Mouse (Mus musculus): ENCODE measurements around the gene Dgki. TPM values are rescaled to one million over a fixed set of nuclear protein-coding genes. Genes with fewer than 3 reads are reported as not detected.

Gene Dgki
- polyA plus RNA-seq, 1 experiment from 2014 or later, result 9.6 TPM

DNA sequence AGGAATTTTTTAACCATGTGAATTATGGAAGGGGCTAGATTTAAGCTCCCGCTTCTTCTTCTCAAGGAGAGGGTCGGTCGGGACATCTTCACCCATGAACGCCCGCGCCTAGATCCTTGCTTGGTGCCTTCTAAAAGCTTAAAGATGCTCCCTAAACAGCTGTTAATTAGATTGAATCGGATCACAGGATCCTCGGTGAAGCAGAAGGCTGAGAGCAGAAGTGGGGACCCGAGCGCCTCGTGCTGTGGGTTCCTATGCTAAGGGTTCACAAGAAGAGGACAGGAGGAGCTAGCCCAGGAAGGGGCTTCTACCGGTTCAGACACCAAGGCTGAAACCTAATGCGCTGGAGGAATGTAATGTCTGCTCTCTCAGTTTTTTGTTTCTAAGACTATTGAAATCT lies 508 bp upstream of the Dgki start:
- DNase-seq (ENCODE audit: low spot score) (peak; percentile 33), ATAC-seq (ENCODE audit: low FRiP score) (no peak)
- Histone ChIP-seq H3K9me3 (ENCODE audit: control insufficient read depth, low read length) (no peaks in the 10 kb centered on the region), H3K36me3 (replicated peaks; ENCODE audit: control insufficient read depth, insufficient read depth) (no peaks in the 10 kb centered on the region), H3K9ac (peak overlapping the region; percentile 87), H3K4me1 (replicated peaks; ENCODE audit: control insufficient read depth, insufficient read depth, low read length) (peaks cover 39% of the 10 kb centered on the region), H3K27me3 (ENCODE audit: control insufficient read depth, insufficient read depth, low read length) (no peaks in the 10 kb centered on the region; the same call in 1 of the 2 replicates), H3K4me3 (replicated peaks; ENCODE audit: low read length) (peak overlapping the region; percentile 90), H3K27ac (peak overlapping the region; percentile 83), H3K4me2 (replicated peaks) (peak overlapping the region; percentile 92)
- 10% methylated on average over 13 of the region's 13 CpGs for WGBS

DNA sequence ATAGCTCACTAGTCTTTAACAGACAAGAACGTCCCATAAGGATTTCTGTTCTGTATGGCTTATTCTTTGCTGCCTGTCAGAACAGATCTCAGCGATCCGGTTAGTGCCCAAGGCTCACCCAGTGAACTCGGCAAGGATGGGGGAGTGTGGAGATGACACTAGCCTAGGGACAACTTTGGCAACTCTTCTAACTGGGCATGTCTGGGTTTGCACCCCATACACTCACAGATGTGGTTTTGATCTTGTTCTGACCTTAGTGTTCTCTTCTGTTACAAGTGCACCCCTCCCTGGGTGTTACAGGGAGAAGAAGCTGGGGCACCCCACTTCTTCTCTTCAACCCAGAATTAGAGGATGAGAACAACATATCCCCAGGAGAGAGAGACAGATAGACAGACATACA lies 1.0 kb downstream of the Dgki start:
- no peaks in the 10 kb centered on the region for H3K36me3 ChIP-seq (replicated peaks; ENCODE audit: control insufficient read depth, insufficient read depth)
- H3K27ac ChIP-seq, result no peak overlapping the region
- H3K9ac ChIP-seq, result peak overlapping the region; percentile 87
- peak overlapping the region; percentile 92 for H3K4me2 ChIP-seq (replicated peaks)
- ATAC-seq (ENCODE audit: low FRiP score) (no peak), DNase-seq (ENCODE audit: low spot score) (no peak)
- H3K4me3 ChIP-seq (replicated peaks; ENCODE audit: low read length), result peak overlapping the region; percentile 90
- no peaks in the 10 kb centered on the region; the same call in 1 of the 2 replicates for H3K27me3 ChIP-seq (ENCODE audit: control insufficient read depth, insufficient read depth, low read length)
- H3K9me3 ChIP-seq (ENCODE audit: control insufficient read depth, low read length), result no peaks in the 10 kb centered on the region
- H3K4me1 ChIP-seq (replicated peaks; ENCODE audit: control insufficient read depth, insufficient read depth, low read length), result peaks cover 41% of the 10 kb centered on the region
- WGBS, result 29% methylated on average over 4 of the region's 4 CpGs

DNA sequence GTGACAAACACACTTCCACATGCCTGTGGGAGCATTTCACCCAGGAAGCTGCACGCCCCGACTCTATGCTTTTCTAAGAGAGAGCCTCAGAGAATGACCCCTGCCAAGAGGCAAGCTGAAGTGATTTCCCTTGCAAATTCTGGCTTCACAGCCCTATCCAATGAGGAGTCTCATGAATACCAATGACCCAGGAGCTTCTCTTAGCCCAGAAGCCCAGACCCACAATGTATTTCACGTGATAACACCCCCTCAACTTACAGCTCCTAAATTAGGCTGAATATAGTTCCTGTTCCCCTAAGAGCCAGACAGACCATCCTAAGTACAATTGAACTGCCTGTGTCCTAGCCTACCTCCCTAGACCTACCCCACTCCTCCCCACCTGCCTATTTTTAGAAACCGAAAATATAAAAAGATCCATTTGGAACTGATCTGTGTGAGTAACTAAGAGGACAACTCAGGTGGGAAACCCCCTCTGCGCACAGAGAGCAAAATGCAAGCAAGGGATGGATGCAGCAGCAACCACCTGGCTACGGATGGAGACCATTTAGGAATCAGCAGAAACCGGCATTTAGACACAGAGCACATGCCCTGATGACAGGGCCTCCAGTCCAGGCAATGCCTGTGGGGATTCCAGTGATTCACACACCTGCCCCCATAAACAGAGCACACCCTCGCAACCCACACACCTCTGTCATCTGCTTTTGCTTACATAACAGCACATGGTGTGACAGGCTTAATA lies 2.1 kb downstream of the Dgki start:
- ATAC-seq (ENCODE audit: low FRiP score) (no peak), DNase-seq (ENCODE audit: low spot score) (no peak)
- peaks cover 46% of the 10 kb centered on the region for H3K4me1 ChIP-seq (replicated peaks; ENCODE audit: control insufficient read depth, insufficient read depth, low read length)
- H3K9ac ChIP-seq, result peak overlapping the region; percentile 87
- H3K4me2 ChIP-seq (replicated peaks), result peak overlapping the region; percentile 92
- no peaks in the 10 kb centered on the region for H3K36me3 ChIP-seq (replicated peaks; ENCODE audit: control insufficient read depth, insufficient read depth)
- WGBS, result 31% methylated on average over 8 of the region's 8 CpGs
- H3K27me3 ChIP-seq (ENCODE audit: control insufficient read depth, insufficient read depth, low read length), result no peaks in the 10 kb centered on the region; the same call in 1 of the 2 replicates
- H3K4me3 ChIP-seq (replicated peaks; ENCODE audit: low read length), result peak overlapping the region; percentile 90
- H3K27ac ChIP-seq, result peak overlapping the region; percentile 38; the same call in 1 of the 2 replicates
- H3K9me3 ChIP-seq (ENCODE audit: control insufficient read depth, low read length), result no peaks in the 10 kb centered on the region

DNA sequence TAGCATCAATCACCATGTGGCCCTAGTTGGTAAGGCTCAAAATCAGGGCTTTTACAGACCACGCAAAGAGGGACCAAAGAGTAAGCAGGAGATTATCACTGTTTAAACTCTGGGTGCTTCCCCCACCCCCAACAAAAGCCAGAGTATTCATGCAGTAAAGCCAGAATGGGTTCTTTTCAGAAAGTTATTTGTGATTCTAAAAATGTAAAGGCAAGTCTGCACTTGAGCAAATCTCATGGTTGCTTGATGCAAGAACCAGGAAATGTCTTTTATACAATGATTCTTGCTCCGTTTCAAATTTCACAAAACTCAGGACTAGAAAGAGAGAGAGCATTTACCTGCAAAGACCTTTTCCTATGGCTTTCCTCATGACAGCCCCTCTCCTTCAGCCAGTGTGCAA lies 7.9 kb downstream of the Dgki start:
- Histone ChIP-seq H3K9me3 (ENCODE audit: control insufficient read depth, low read length) (no peaks in the 10 kb centered on the region), H3K27me3 (ENCODE audit: control insufficient read depth, insufficient read depth, low read length) (no peaks in the 10 kb centered on the region), H3K36me3 (replicated peaks; ENCODE audit: control insufficient read depth, insufficient read depth) (no peaks in the 10 kb centered on the region), H3K27ac (no peak overlapping the region), H3K4me2 (replicated peaks) (no peak overlapping the region), H3K4me1 (replicated peaks; ENCODE audit: control insufficient read depth, insufficient read depth, low read length) (peaks cover 17% of the 10 kb centered on the region), H3K4me3 (replicated peaks; ENCODE audit: low read length) (no peak overlapping the region), H3K9ac (no peak overlapping the region)
- DNase-seq (ENCODE audit: low spot score) (no peak), ATAC-seq (ENCODE audit: low FRiP score) (no peak)
- 90% methylated on average over 2 of the region's 2 CpGs for WGBS

DNA sequence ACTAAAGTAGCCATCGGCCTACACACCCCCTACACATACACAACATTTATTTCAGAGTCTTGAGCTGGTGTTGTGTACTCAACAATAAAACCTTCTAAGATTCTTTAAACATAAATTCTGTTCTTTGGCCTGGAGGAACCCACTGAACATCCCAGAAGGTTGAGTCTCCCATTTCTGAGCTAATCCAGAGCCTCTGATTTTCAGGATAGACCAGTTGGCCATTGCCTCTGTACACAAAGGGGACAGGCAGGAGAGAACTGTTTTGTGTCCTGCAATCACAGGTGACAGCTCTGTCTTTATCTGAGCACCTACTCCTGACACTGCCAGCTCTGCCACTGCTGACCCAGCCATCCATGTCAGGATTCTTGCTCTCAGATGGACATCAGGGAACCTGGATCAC lies 8.8 kb downstream of the Dgki start:
- 88% methylated on average over 1 of the region's 1 CpGs for WGBS
- no peaks in the 10 kb centered on the region for H3K36me3 ChIP-seq (replicated peaks; ENCODE audit: control insufficient read depth, insufficient read depth)
- no peaks in the 10 kb centered on the region for H3K27me3 ChIP-seq (ENCODE audit: control insufficient read depth, insufficient read depth, low read length)
- DNase-seq (ENCODE audit: low spot score), result no peak
- H3K9me3 ChIP-seq (ENCODE audit: control insufficient read depth, low read length), result no peaks in the 10 kb centered on the region
- peaks cover 11% of the 10 kb centered on the region for H3K4me1 ChIP-seq (replicated peaks; ENCODE audit: control insufficient read depth, insufficient read depth, low read length)
- no peak overlapping the region for H3K4me3 ChIP-seq (replicated peaks; ENCODE audit: low read length)
- no peak overlapping the region for H3K4me2 ChIP-seq (replicated peaks)
- H3K27ac ChIP-seq, result no peak overlapping the region
- no peak overlapping the region for H3K9ac ChIP-seq
- no peak for ATAC-seq (ENCODE audit: low FRiP score)

DNA sequence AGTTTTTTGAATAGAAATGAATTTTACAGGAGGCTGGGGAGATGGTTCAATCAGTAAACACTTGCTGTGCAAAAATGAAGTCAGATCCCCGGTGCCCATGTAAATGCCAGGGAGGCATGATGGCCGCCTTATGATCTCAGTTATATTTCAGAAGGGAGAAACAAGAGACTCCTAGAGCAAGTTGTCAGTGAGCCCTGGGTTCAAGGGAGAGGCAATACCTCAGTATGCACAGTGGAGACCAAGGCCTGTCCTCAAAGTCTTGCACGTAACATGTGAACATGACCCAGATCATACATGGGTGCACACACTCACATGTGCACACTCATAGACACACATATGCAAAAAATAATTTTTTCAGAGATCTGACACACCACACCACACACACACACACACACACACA lies 9.3 kb downstream of the Dgki start:
- no peak overlapping the region for H3K9ac ChIP-seq
- H3K4me1 ChIP-seq (replicated peaks; ENCODE audit: control insufficient read depth, insufficient read depth, low read length), result peaks cover 11% of the 10 kb centered on the region
- no peak overlapping the region for H3K4me3 ChIP-seq (replicated peaks; ENCODE audit: low read length)
- ATAC-seq (ENCODE audit: low FRiP score), result no peak
- H3K27me3 ChIP-seq (ENCODE audit: control insufficient read depth, insufficient read depth, low read length), result no peaks in the 10 kb centered on the region
- DNase-seq (ENCODE audit: low spot score), result no peak
- H3K4me2 ChIP-seq (replicated peaks), result no peak overlapping the region
- H3K36me3 ChIP-seq (replicated peaks; ENCODE audit: control insufficient read depth, insufficient read depth), result no peaks in the 10 kb centered on the region
- 96% methylated on average over 3 of the region's 3 CpGs for WGBS
- H3K27ac ChIP-seq, result no peak overlapping the region
- no peaks in the 10 kb centered on the region for H3K9me3 ChIP-seq (ENCODE audit: control insufficient read depth, low read length)

DNA sequence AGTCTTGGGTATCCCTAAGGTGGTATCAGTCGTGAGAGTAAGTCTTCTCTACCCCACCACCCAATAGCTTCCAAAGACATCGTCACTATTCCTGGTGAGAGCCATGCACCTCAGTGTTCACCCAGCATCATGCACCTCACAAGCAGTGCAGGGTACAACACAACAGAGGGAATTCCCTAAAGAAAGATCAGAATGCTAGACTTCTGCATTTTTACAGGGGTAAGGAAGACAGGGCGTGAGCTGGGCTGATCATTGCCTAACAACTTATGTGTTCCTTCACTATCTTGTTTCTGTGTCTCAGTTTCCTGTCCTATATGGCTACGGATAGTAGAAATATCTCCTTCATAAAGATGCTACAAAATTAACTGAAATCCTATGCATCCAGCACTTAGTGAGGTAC lies 13.8 kb downstream of the Dgki start:
- no peak overlapping the region for H3K4me3 ChIP-seq (replicated peaks; ENCODE audit: low read length)
- no peak overlapping the region for H3K4me2 ChIP-seq (replicated peaks)
- H3K9ac ChIP-seq, result no peak overlapping the region
- no peaks in the 10 kb centered on the region for H3K27me3 ChIP-seq (ENCODE audit: control insufficient read depth, insufficient read depth, low read length)
- H3K36me3 ChIP-seq (replicated peaks; ENCODE audit: control insufficient read depth, insufficient read depth), result no peaks in the 10 kb centered on the region
- no peak for ATAC-seq (ENCODE audit: low FRiP score)
- no peak for DNase-seq (ENCODE audit: low spot score)
- no peaks in the 10 kb centered on the region for H3K9me3 ChIP-seq (ENCODE audit: control insufficient read depth, low read length)
- H3K4me1 ChIP-seq (replicated peaks; ENCODE audit: control insufficient read depth, insufficient read depth, low read length), result no peaks in the 10 kb centered on the region
- no peak overlapping the region for H3K27ac ChIP-seq
- 92% methylated on average over 4 of the region's 4 CpGs for WGBS

DNA sequence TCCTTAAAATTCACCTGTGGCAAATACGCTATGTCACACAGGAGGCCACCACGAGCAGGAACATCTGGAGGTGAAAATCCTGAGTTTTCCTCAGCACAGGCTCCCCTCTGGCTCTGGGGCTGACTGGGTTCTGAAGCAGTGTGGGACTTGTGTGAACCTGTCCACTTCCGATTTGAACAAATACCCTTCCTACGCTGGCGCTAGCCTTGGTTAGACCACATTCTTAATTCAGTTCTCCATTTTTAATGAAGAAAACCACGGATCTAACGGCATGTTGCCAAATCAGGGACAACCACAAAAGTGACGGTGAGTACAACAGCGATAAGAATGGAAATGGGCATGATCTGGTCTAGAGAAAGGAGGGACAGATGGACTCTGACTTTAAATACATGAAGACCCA lies 15.1 kb downstream of the Dgki start:
- no peak overlapping the region for H3K9ac ChIP-seq
- 94% methylated on average over 9 of the region's 9 CpGs for WGBS
- ATAC-seq (ENCODE audit: low FRiP score) (no peak), DNase-seq (ENCODE audit: low spot score) (no peak)
- no peak overlapping the region for H3K27ac ChIP-seq
- no peaks in the 10 kb centered on the region for H3K4me1 ChIP-seq (replicated peaks; ENCODE audit: control insufficient read depth, insufficient read depth, low read length)
- no peaks in the 10 kb centered on the region for H3K9me3 ChIP-seq (ENCODE audit: control insufficient read depth, low read length)
- no peaks in the 10 kb centered on the region for H3K27me3 ChIP-seq (ENCODE audit: control insufficient read depth, insufficient read depth, low read length)
- no peaks in the 10 kb centered on the region for H3K36me3 ChIP-seq (replicated peaks; ENCODE audit: control insufficient read depth, insufficient read depth)
- no peak overlapping the region for H3K4me3 ChIP-seq (replicated peaks; ENCODE audit: low read length)
- H3K4me2 ChIP-seq (replicated peaks), result no peak overlapping the region

DNA sequence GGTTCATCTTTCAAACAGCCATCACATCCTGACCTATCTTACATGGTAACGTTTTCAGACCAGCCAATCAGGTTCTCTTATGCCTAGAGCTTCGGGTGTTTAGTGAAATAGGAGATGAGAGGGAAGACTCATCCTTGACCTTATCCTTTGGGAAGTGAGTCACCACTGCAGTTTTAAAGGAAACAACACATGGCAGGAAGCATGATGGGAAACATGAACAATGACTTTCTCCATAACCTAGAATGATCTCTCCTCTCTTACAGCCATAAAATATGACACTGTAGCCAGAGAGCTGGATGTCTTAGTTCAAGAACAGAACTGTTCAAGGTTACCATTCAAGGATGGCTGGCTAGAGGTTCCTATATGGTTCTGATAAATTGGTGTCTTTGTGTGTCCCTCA lies 16.6 kb downstream of the Dgki start:
- 84% methylated on average over 2 of the region's 2 CpGs for WGBS
- ATAC-seq (ENCODE audit: low FRiP score) (no peak), DNase-seq (ENCODE audit: low spot score) (no peak)
- Histone ChIP-seq H3K9me3 (ENCODE audit: control insufficient read depth, low read length) (no peaks in the 10 kb centered on the region), H3K27me3 (ENCODE audit: control insufficient read depth, insufficient read depth, low read length) (no peaks in the 10 kb centered on the region), H3K36me3 (replicated peaks; ENCODE audit: control insufficient read depth, insufficient read depth) (no peaks in the 10 kb centered on the region), H3K9ac (no peak overlapping the region), H3K27ac (no peak overlapping the region), H3K4me1 (replicated peaks; ENCODE audit: control insufficient read depth, insufficient read depth, low read length) (no peaks in the 10 kb centered on the region), H3K4me2 (replicated peaks) (no peak overlapping the region), H3K4me3 (replicated peaks; ENCODE audit: low read length) (no peak overlapping the region)

DNA sequence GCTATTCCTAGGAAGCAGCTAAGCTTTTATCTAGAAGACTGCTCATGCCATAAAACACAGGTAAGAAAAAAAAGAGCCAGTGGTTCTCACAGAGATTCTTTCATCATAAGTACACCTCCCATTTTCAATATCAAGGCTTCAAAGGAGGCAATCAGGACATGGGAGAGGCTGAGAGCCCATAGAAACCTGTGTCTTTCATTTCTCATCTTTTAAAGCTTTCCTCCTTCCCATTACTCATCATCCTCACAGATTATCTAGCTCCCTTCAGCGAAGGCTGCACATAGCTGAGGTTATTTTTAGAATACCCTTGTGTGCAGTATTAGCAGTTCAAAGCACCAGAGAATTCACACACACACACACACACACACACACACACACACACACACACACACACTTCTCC lies 17.3 kb downstream of the Dgki start:
- no peaks in the 10 kb centered on the region for H3K27me3 ChIP-seq (ENCODE audit: control insufficient read depth, insufficient read depth, low read length)
- no peak overlapping the region for H3K9ac ChIP-seq
- no peak for ATAC-seq (ENCODE audit: low FRiP score)
- H3K4me3 ChIP-seq (replicated peaks; ENCODE audit: low read length), result no peak overlapping the region
- H3K27ac ChIP-seq, result no peak overlapping the region
- 63% methylated on average over 1 of the region's 1 CpGs for WGBS
- DNase-seq (ENCODE audit: low spot score), result no peak
- H3K4me2 ChIP-seq (replicated peaks), result no peak overlapping the region
- no peaks in the 10 kb centered on the region for H3K9me3 ChIP-seq (ENCODE audit: control insufficient read depth, low read length)
- H3K36me3 ChIP-seq (replicated peaks; ENCODE audit: control insufficient read depth, insufficient read depth), result no peaks in the 10 kb centered on the region
- H3K4me1 ChIP-seq (replicated peaks; ENCODE audit: control insufficient read depth, insufficient read depth, low read length), result no peaks in the 10 kb centered on the region
